ENCODE assay signal across 10 mouse cellular contexts in the genomic region with DNA sequence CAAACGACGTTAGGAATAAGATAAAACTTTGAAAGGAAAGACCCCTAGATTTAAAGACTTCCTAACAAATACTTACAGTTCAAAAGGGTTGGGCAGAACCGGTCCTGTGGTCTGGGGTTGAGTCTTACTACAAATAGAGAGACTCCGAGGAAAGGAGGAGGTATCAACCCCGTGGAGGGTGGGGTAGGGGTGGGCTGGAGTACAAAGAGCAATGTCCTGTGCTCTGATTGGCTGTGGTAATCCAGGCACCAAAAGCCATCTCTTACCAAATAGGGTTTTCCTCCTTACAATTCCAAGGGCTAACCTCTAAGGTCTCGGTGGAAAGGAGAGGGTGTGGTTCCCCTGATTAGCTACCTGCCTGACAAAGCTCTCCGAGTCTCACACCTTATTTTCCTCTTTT. TPM values are rescaled to one million over a fixed set of nuclear protein-coding genes. Genes with fewer than 3 reads are reported as not detected.
A peak's percentile ranks its signal among the peaks of the same experiment; 100 is the strongest.
DNase-seq lines count a peak whose midpoint lies in the region; ATAC-seq and TF ChIP-seq lines count a peak whose summit lies in the region.
"Had no signal": no experiment of that assay in that cellular context is flagged by ENCODE, and none has a peak within 500 bp of the region (broad histone marks: within the 10 kb centered on the region; RNA-seq: fewer than 3 reads in every experiment).

Plac8 (minus strand) TSS at position 177 of the 400 bp plus-strand sequence.

- TF ChIP-seq CTCF in lung, embryonic 14.5 days (IDR thresholded peaks at IDR 0.05; ENCODE audit: low read depth) = no peak
- no peak for TF ChIP-seq CTCF in layer of hippocampus, adult 2 months (conservative IDR thresholded peaks at IDR 0.05)

- no peak within 1 kb of the TSS for H3K4me3 ChIP-seq in lung, embryonic 14.5 days (ENCODE audit: low read depth, low read length)
- peak within 1 kb of the TSS; percentile 50 for H3K4me3 ChIP-seq in intestine, embryonic 16.5 days (ENCODE audit: low read length)
- no peak within 1 kb of the TSS for H3K4me3 ChIP-seq in layer of hippocampus, adult 2 months
- H3K4me3 ChIP-seq in hindbrain, embryonic 10.5 days = no peak within 1 kb of the TSS

- H3K4me2 ChIP-seq in lung, embryonic 14.5 days = peak within 1 kb of the TSS; percentile 46
- H3K4me2 ChIP-seq in intestine, embryonic 16.5 days (ENCODE audit: low read depth, low read length) = peak within 1 kb of the TSS; percentile 54

- H3K9me3 ChIP-seq in lung, embryonic 14.5 days (ENCODE audit: low read depth, low read length) = no peaks in the 10 kb centered on the region
- no peaks in the 10 kb centered on the region for H3K9me3 ChIP-seq in intestine, embryonic 16.5 days (ENCODE audit: control insufficient read depth, low read length)
- no peaks in the 10 kb centered on the region for H3K9me3 ChIP-seq in hindbrain, embryonic 10.5 days

- no peak within 1 kb of the TSS for H3K9ac ChIP-seq in lung, embryonic 14.5 days
- H3K9ac ChIP-seq in intestine, embryonic 16.5 days (ENCODE audit: low read depth, low read length) = peak within 1 kb of the TSS; percentile 69

- no peaks in the 10 kb centered on the region for H3K27me3 ChIP-seq in lung, embryonic 14.5 days (ENCODE audit: insufficient read depth, low read length)
- no peaks in the 10 kb centered on the region for H3K27me3 ChIP-seq in intestine, embryonic 16.5 days (replicated peaks; ENCODE audit: control insufficient read depth, insufficient read depth, low read length)
- H3K27me3 ChIP-seq in hindbrain, embryonic 10.5 days (ENCODE audit: insufficient read depth, poor library complexity, severe bottlenecking) = no peaks in the 10 kb centered on the region

- H3K36me3 ChIP-seq in lung, embryonic 14.5 days (ENCODE audit: insufficient read depth) = no peaks in the 10 kb centered on the region
- no peaks in the 10 kb centered on the region for H3K36me3 ChIP-seq in intestine, embryonic 16.5 days (ENCODE audit: control insufficient read depth, insufficient read depth, low read length)
- H3K36me3 ChIP-seq in hindbrain, embryonic 10.5 days = no peaks in the 10 kb centered on the region

- no peak within 1 kb of the TSS for H3K27ac ChIP-seq in lung, embryonic 14.5 days (ENCODE audit: low read depth)
- H3K27ac ChIP-seq in intestine, embryonic 16.5 days (ENCODE audit: low read length) = peak within 1 kb of the TSS; percentile 83
- no peak within 1 kb of the TSS for H3K27ac ChIP-seq in layer of hippocampus, adult 2 months
- H3K27ac ChIP-seq in hindbrain, embryonic 10.5 days = no peak within 1 kb of the TSS

- 25% methylated on average over 7 of the region's 7 CpGs for WGBS in lung, embryonic 14.5 days
- 24% methylated on average over 7 of the region's 7 CpGs for WGBS in intestine, embryonic 16.5 days
- whole genome bisulfite sequencing in hindbrain, embryonic 10.5 days = 38% methylated on average over 7 of the region's 7 CpGs

- no peak for DNase-seq in lung, embryonic 14.5 days
- DNase-seq in lung, postnatal 14 days = no peak
- peak; percentile 9 for DNase-seq in T-cell, adult 2 months (ENCODE audit: low spot score)
- DNase-seq in layer of hippocampus, adult 2 months (ENCODE audit: low spot score in 2 of 2) = no peak
- DNase-seq in hindbrain, embryonic 10.5 days (ENCODE audit: low spot score) = no peak
- DNase-seq in gastrocnemius, adult 18-20 months (ENCODE audit: low spot score) = no peak
- DNase-seq: cerebellum, postnatal 36 days had no signal

- no peak for ATAC-seq in lung, embryonic 14.5 days (ENCODE audit: insufficient read depth)
- ATAC-seq in intestine, embryonic 16.5 days = peak; percentile 87
- ATAC-seq in neutrophil, adult 5-6 weeks (ENCODE audit: extremely low read depth, insufficient number of reproducible peaks, low FRiP score, poor library complexity, severe bottlenecking) = no peak
- ATAC-seq: inflammation-experienced regulatory T-cells, adult 6 months had no signal

- peaks cover 12% of the 10 kb centered on the region for H3K4me1 ChIP-seq in lung, embryonic 14.5 days (ENCODE audit: insufficient read depth)
- peaks cover 8% of the 10 kb centered on the region; the same call in 1 of the 2 replicates for H3K4me1 ChIP-seq in intestine, embryonic 16.5 days (ENCODE audit: control insufficient read depth, insufficient read depth, low read length)
- 0 out of 2 replicates have a peak, but pooled peaks cover 7% of the 10 kb centered on the region for H3K4me1 ChIP-seq in hindbrain, embryonic 10.5 days (replicated peaks)

RNA-seq across cellular contexts. Expression of gene Plac8, which starts in this region (rescaled TPM):
- 10.0 and 11.5 TPM in 2 replicates for polyA plus RNA-seq in lung, embryonic 14.5 days (2014; fragmentation: Nextera tagmentation; extraction: Ambion mirVana)
- polyA plus RNA-seq in intestine, embryonic 16.5 days (2015; fragmentation: Nextera tagmentation; extraction: Ambion mirVana) = 438 and 445 TPM in 2 replicates
- 276 and 287 TPM in 2 replicates for total RNA-seq in neutrophil, adult 5-6 weeks (2017)
- total RNA-seq in layer of hippocampus, adult 2 months (2021) = not detected
- 4.8 and 6.7 TPM in 2 replicates for polyA plus RNA-seq in hindbrain, embryonic 10.5 days (2016; fragmentation: Nextera tagmentation; extraction: Ambion mirVana)
- total RNA-seq in gastrocnemius, adult 18-20 months (2021) = under 1 TPM in 1 of 2 experiments, not detected in 1; 0.80 TPM

Comparison
In these comparisons a context has a peak if more than half of its experiments do, and no peak if none do; other contexts are left out.
1. RNA of gene Plac8 (total RNA-seq): 276 to 287 TPM in neutrophil, adult 5-6 weeks; 0.80 TPM in gastrocnemius, adult 18-20 months and not detected in layer of hippocampus, adult 2 months; every median in the first group is over 100 times any median in the second.
2. RNA of gene Plac8 (polyA plus RNA-seq): 438 to 445 TPM in intestine, embryonic 16.5 days; 10.0 to 11.5 TPM in lung, embryonic 14.5 days and 4.8 to 6.7 TPM in hindbrain, embryonic 10.5 days; every median in the first group is over 10 times any median in the second.